Mouse (Mus musculus) heart, adult 2 months (tissue): ENCODE results near the gene Tshr.

ENCODE experiments used
- CTCF ChIP-seq: fragments of 200-600 bp; IDR thresholded peaks from 2 replicates; pipeline ENCODE4 v1.8.1; 2022; ENCODE audit warnings: antibody characterized with exemption, mild to moderate bottlenecking, moderate library complexity
- EP300 ChIP-seq: fragments of 200-500 bp; IDR thresholded peaks from 2 replicates; pipeline ENCODE4 v1.6.1; 2011; ENCODE audit warnings: low read depth, low read length, control low read depth; ENCODE audit not compliant: insufficient read depth
- POLR2A ChIP-seq: fragments of 200-500 bp; IDR thresholded peaks from 2 replicates; pipeline ENCODE4 v1.6.1; 2011; ENCODE audit warnings: mild to moderate bottlenecking, low read depth, low read length, control low read depth; ENCODE audit not compliant: insufficient read depth

DNA sequence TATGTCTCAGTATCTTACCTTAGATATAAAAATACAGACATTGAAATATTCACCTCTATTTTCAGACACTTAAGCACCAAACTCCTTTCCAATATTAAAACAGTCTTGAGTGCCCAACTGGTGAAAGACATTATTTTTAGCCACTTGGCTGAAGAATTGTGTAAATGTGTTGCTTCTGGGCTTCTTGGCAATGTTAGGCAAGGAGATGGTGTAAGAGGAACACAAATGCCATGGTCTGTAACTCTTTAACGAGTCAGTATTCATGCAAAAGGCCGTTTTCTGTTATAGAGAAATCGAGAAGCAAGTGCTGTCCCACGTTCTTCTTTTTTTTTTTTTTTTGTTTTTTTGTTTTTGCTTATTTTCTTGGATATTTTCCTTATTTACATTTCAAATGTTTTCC is 25.9 kb downstream of the Tshr start:
- no peak for TF ChIP-seq POLR2A
- TF ChIP-seq EP300 = no peak
- TF ChIP-seq CTCF = no peak
